Mouse (Mus musculus) liver, postnatal 0 days (tissue): ENCODE results near the gene Topbp1.

Source experiments
- CTCF ChIP-seq: sonication (generic); IDR thresholded peaks from 2 replicates; pipeline ENCODE4 v1.5.1; 2016; ENCODE audit warnings: antibody characterized with exemption, low read depth
- EP300 ChIP-seq: IDR thresholded peaks from 2 replicates; pipeline ENCODE4 v1.6.1; 2016; ENCODE audit warnings: antibody characterized with exemption, low read depth, mild to moderate bottlenecking

- TF ChIP-seq CTCF (no peak), EP300 (no peak)
These were observed 55.6 kb downstream of the Topbp1 start for GRCm38 (mm10) chr9:103360642-103361041.
